In the genomic region with DNA sequence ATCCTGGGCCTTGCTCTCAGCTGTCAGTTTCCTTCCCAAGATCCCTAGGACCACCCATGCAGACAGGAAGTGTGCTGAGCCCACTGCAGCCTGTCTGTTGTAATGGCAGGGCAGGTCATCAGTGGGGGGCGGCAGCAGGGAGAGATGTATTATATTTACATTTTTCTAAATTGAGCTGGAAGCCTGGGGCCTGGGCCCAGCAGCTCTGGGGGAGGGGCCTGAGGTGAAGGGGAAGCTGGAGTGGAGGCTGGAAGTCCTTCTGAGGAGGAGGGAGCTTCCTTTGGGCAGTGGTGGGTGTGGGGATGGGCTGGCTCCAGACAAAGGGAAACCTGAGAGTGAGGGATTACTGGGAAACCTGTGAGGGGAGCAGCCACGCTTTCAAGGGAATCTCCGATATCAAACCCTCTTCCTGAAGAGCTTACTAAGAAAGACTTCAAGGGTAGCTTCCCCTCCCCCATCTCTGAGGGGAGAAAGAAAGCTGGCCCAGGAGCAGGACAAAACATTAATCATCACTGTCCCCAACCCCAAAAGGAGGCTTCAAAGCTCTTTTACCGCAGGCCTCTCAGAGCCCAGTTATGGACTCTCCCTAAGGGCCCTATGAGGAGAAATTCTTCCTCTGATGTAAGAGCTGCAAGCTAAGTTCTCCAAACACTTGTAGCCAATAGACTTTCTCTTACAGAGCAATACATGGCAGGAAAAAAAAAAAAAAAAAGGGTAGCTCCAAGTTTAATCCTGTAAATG, we compare ENCODE assay signal across 10 mouse cellular contexts.
DNase-seq lines count a peak whose midpoint lies in the region; ATAC-seq and TF ChIP-seq lines count a peak whose summit lies in the region.
"Had no signal": no experiment of that assay in that cellular context is flagged by ENCODE, and none has a peak within 500 bp of the region (broad histone marks: within the 10 kb centered on the region; RNA-seq: fewer than 3 reads in every experiment).

No protein-coding gene starts in this region.

- peak; percentile 23 for DNase-seq in adrenal gland, postnatal 14 days
- no peak for DNase-seq in adrenal gland, postnatal 4 days (ENCODE audit: low spot score in 2 of 2)
- DNase-seq in lung, postnatal 0 days (ENCODE audit: low spot score): peak; percentile 57
- no peak for DNase-seq in lung, postnatal 36 days
- DNase-seq in retina, postnatal 1 day: peak; percentile 54
- DNase-seq in right cerebral cortex, postnatal 14 days: no peak
- no peak for DNase-seq in left cerebral cortex, postnatal 36 days (ENCODE audit: low spot score in 2 of 2)

- 0 out of 2 replicates have a peak, but pooled peaks have one; percentile 26 for TF ChIP-seq EP300 in lung, postnatal 0 days (IDR thresholded peaks at IDR 0.05)

- no peak overlapping the region for H3K4me3 ChIP-seq in lung, postnatal 0 days (ENCODE audit: low read depth, low read length)
- no peak overlapping the region for H3K4me3 ChIP-seq in intestine, embryonic 15.5 days (replicated peaks)
- H3K4me3 ChIP-seq: hindbrain, embryonic 12.5 days; megakaryocyte, embryonic 14.5 days had no signal

- H3K4me1 ChIP-seq in lung, postnatal 0 days (ENCODE audit: insufficient read depth, low read depth, low read length): peaks cover 16% of the 10 kb centered on the region; the same call in 1 of the 2 replicates
- H3K4me1 ChIP-seq in intestine, embryonic 15.5 days (replicated peaks): peaks cover 17% of the 10 kb centered on the region

- no peaks in the 10 kb centered on the region for H3K36me3 ChIP-seq in lung, postnatal 0 days (ENCODE audit: insufficient read depth, low read length)
- no peaks in the 10 kb centered on the region for H3K36me3 ChIP-seq in intestine, embryonic 15.5 days
- H3K36me3 ChIP-seq: hindbrain, embryonic 12.5 days had no signal

- H3K27me3 ChIP-seq in lung, postnatal 0 days (replicated peaks; ENCODE audit: insufficient read depth, low read length): no peaks in the 10 kb centered on the region
- H3K27me3 ChIP-seq in intestine, embryonic 15.5 days (replicated peaks): no peaks in the 10 kb centered on the region
- H3K27me3 ChIP-seq: hindbrain, embryonic 12.5 days had no signal

- intact Hi-C loops in left cerebral cortex, postnatal 36 days (cut with DNase I): no loop called here

- 8% methylated on average over 4 of the region's 4 CpGs for WGBS in lung, postnatal 0 days
- WGBS in intestine, embryonic 15.5 days: 16% methylated on average over 4 of the region's 4 CpGs

- no peak overlapping the region for H3K9ac ChIP-seq in lung, postnatal 0 days (replicated peaks; ENCODE audit: low read depth)
- H3K9ac ChIP-seq in intestine, embryonic 15.5 days: no peak overlapping the region
- H3K9ac ChIP-seq: hindbrain, embryonic 12.5 days had no signal

- H3K4me2 ChIP-seq in lung, postnatal 0 days (replicated peaks; ENCODE audit: low read depth, low read length): no peak overlapping the region
- 0 out of 2 replicates have a peak overlapping the region, but pooled peaks have one; percentile 12 for H3K4me2 ChIP-seq in intestine, embryonic 15.5 days (replicated peaks)
- H3K4me2 ChIP-seq: hindbrain, embryonic 12.5 days had no signal

- H3K27ac ChIP-seq in lung, postnatal 0 days (ENCODE audit: low read length): peak overlapping the region; percentile 38; the same call in 1 of the 2 replicates
- peak overlapping the region; percentile 70 for H3K27ac ChIP-seq in intestine, embryonic 15.5 days
- H3K27ac ChIP-seq: hindbrain, embryonic 12.5 days had no signal

- no peaks in the 10 kb centered on the region for H3K9me3 ChIP-seq in lung, postnatal 0 days (ENCODE audit: low read length)
- H3K9me3 ChIP-seq in intestine, embryonic 15.5 days: no peaks in the 10 kb centered on the region
- H3K9me3 ChIP-seq: hindbrain, embryonic 12.5 days; megakaryocyte, embryonic 14.5 days had no signal

- peak; percentile 71 for ATAC-seq in lung, postnatal 0 days
- peak; percentile 85 for ATAC-seq in intestine, embryonic 15.5 days

- no peak for TF ChIP-seq CTCF in lung, postnatal 0 days (IDR thresholded peaks at IDR 0.05)

Comparison
In these comparisons a context has a peak if more than half of its experiments do, and no peak if none do; other contexts are left out.
1. DNase-seq: peak in adrenal gland, postnatal 14 days (single experiment), lung, postnatal 0 days (single experiment) and retina, postnatal 1 day (single experiment); none in adrenal gland, postnatal 4 days (0 of 2), lung, postnatal 36 days (single experiment), right cerebral cortex, postnatal 14 days (single experiment) and left cerebral cortex, postnatal 36 days (0 of 2).